Mouse (Mus musculus) ES-E14 (cell line): Measurements from ENCODE around the gene Csnk1e.

ENCODE experiments used
- CHD2 ChIP-seq: IDR thresholded peaks from 2 replicates; pipeline ENCODE4 v1.6.1; 2014; ENCODE audit warnings: mild to moderate bottlenecking, low read depth, low read length, inconsistent platforms
- HCFC1 ChIP-seq: IDR thresholded peaks from 2 replicates; pipeline ENCODE4 v1.6.1; 2012; ENCODE audit warnings: low read length, inconsistent platforms, borderline replicate concordance; ENCODE audit not compliant: insufficient read depth
- MAFK ChIP-seq: IDR thresholded peaks from 2 replicates; pipeline ENCODE4 v1.6.1; 2014; ENCODE audit warnings: mild to moderate bottlenecking, low read depth, low read length, inconsistent platforms; ENCODE audit not compliant: insufficient read depth
- ZC3H11A ChIP-seq: IDR thresholded peaks from 2 replicates; pipeline ENCODE4 v1.6.1; 2012; ENCODE audit warnings: low read depth, mild to moderate bottlenecking, inconsistent platforms, low read length, borderline replicate concordance
- ZNF384 ChIP-seq: IDR thresholded peaks from 2 replicates; pipeline ENCODE4 v1.6.1; 2012; ENCODE audit warnings: low read depth, low read length, inconsistent platforms

DNA sequence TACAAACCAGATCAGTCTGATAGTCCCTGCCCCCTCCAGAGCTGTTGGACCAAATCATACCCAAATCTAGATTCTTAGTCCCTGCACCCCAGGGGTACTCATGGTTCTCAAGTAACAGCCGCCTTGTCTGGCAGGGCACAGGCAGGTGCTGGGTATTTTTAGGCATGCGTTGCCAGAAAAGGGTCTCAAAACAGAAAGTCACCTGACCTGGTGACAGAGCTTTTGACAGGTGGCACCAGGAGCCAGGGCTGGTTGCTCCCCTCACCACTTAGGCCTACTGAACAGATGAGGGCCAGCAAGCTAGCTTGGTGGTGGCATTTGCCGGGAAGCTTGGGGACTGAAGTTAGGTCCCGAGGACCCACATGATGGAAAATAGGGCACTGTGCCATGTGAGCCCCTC lies 48.8 kb downstream of the Csnk1e start:
- TF ChIP-seq ZC3H11A (no peak), ZNF384 (no peak), MAFK (no peak), CHD2 (no peak), HCFC1 (no peak)
